Mouse (Mus musculus): Measurements from ENCODE around the gene Obscn. TPM values are rescaled to one million over a fixed set of nuclear protein-coding genes. Genes with fewer than 3 reads are reported as not detected.
A peak's percentile ranks its signal among the peaks of the same experiment; 100 is the strongest.

Obscn gene
- polyA plus RNA-seq, 1 experiment from 2014 or later = 0.70 TPM

- Histone ChIP-seq H3K27me3 (peaks cover 56% of the 10 kb centered on the region), H3K4me3 (replicated peaks) (no peak overlapping the region), H3K27ac (no peak overlapping the region), H3K4me2 (no peak overlapping the region), H3K36me3 (no peaks in the 10 kb centered on the region), H3K9me3 (no peaks in the 10 kb centered on the region), H3K4me1 (replicated peaks) (peaks cover 11% of the 10 kb centered on the region), H3K9ac (replicated peaks) (no peak overlapping the region; the same call in 1 of the 2 replicates)
- ATAC-seq (ENCODE audit: insufficient number of reproducible peaks, insufficient read depth, low FRiP score, low TSS enrichment, low read depth) = no peak
- WGBS = 61% methylated on average over 19 of the region's 19 CpGs
Observed at GRCm38 (mm10) chr11:59138537-59139486, 2.6 kb upstream of the Obscn start.

- Histone ChIP-seq H3K27me3 (peaks cover 72% of the 10 kb centered on the region), H3K9me3 (no peaks in the 10 kb centered on the region), H3K4me3 (replicated peaks) (no peak overlapping the region), H3K27ac (no peak overlapping the region), H3K4me1 (replicated peaks) (peaks cover 11% of the 10 kb centered on the region), H3K36me3 (no peaks in the 10 kb centered on the region), H3K4me2 (no peak overlapping the region), H3K9ac (replicated peaks) (no peak overlapping the region)
- no peak for ATAC-seq (ENCODE audit: insufficient number of reproducible peaks, insufficient read depth, low FRiP score, low TSS enrichment, low read depth)
- 68% methylated on average over 12 of the region's 12 CpGs for WGBS
Observed at GRCm38 (mm10) chr11:59136994-59137706, 948 bp upstream of the Obscn start.

GRCm38 (mm10) chr11:59135051-59135820 lies 966 bp downstream of the Obscn start:
- no peak for ATAC-seq (ENCODE audit: insufficient number of reproducible peaks, insufficient read depth, low FRiP score, low TSS enrichment, low read depth)
- Histone ChIP-seq H3K27me3 (peaks cover 90% of the 10 kb centered on the region), H3K9ac (replicated peaks) (no peak overlapping the region), H3K4me2 (peak overlapping the region; percentile 48), H3K4me1 (replicated peaks) (peaks cover 11% of the 10 kb centered on the region), H3K9me3 (no peaks in the 10 kb centered on the region), H3K4me3 (replicated peaks) (peak overlapping the region; percentile 26), H3K27ac (no peak overlapping the region), H3K36me3 (no peaks in the 10 kb centered on the region)
- WGBS = 7% methylated on average over 55 of the region's 55 CpGs

GRCm38 (mm10) chr11:59134373-59134997 lies 1.7 kb downstream of the Obscn start:
- no peaks in the 10 kb centered on the region for H3K36me3 ChIP-seq
- no peak overlapping the region for H3K27ac ChIP-seq
- H3K4me3 ChIP-seq (replicated peaks) = peak overlapping the region; percentile 26
- WGBS = 7% methylated on average over 34 of the region's 35 CpGs
- ATAC-seq (ENCODE audit: insufficient number of reproducible peaks, insufficient read depth, low FRiP score, low TSS enrichment, low read depth) = no peak
- H3K27me3 ChIP-seq = peaks cover 92% of the 10 kb centered on the region
- H3K4me2 ChIP-seq = peak overlapping the region; percentile 48
- no peaks in the 10 kb centered on the region for H3K9me3 ChIP-seq
- H3K4me1 ChIP-seq (replicated peaks) = peaks cover 11% of the 10 kb centered on the region
- H3K9ac ChIP-seq (replicated peaks) = no peak overlapping the region

- Histone ChIP-seq H3K9me3 (no peaks in the 10 kb centered on the region), H3K27me3 (peaks cover 73% of the 10 kb centered on the region), H3K4me3 (replicated peaks) (no peak overlapping the region), H3K27ac (no peak overlapping the region), H3K36me3 (no peaks in the 10 kb centered on the region), H3K4me1 (replicated peaks) (peaks cover 11% of the 10 kb centered on the region), H3K4me2 (no peak overlapping the region), H3K9ac (replicated peaks) (no peak overlapping the region)
- WGBS = 83% methylated on average over 2 of the region's 3 CpGs
- ATAC-seq (ENCODE audit: insufficient number of reproducible peaks, insufficient read depth, low FRiP score, low TSS enrichment, low read depth) = no peak
Observed at GRCm38 (mm10) chr11:59132065-59132464, 4.1 kb downstream of the Obscn start.

GRCm38 (mm10) chr11:59131348-59131919 lies 4.8 kb downstream of the Obscn start:
- Histone ChIP-seq H3K4me1 (replicated peaks) (peaks cover 11% of the 10 kb centered on the region), H3K27ac (no peak overlapping the region), H3K9ac (replicated peaks) (no peak overlapping the region), H3K9me3 (no peaks in the 10 kb centered on the region), H3K36me3 (no peaks in the 10 kb centered on the region), H3K4me2 (no peak overlapping the region), H3K4me3 (replicated peaks) (no peak overlapping the region), H3K27me3 (peaks cover 66% of the 10 kb centered on the region)
- no peak for ATAC-seq (ENCODE audit: insufficient number of reproducible peaks, insufficient read depth, low FRiP score, low TSS enrichment, low read depth)
- 71% methylated on average over 18 of the region's 18 CpGs for WGBS

- ATAC-seq (ENCODE audit: insufficient number of reproducible peaks, insufficient read depth, low FRiP score, low TSS enrichment, low read depth) = no peak
- peaks cover 60% of the 10 kb centered on the region for H3K27me3 ChIP-seq
Observed at GRCm38 (mm10) chr11:59130782-59131181, 5.4 kb downstream of the Obscn start.

GRCm38 (mm10) chr11:59105945-59106344 lies 30.3 kb downstream of the Obscn start:
- Histone ChIP-seq H3K4me3 (replicated peaks) (no peak overlapping the region), H3K4me1 (replicated peaks) (no peaks in the 10 kb centered on the region), H3K4me2 (no peak overlapping the region), H3K27ac (no peak overlapping the region), H3K27me3 (no peaks in the 10 kb centered on the region), H3K9ac (replicated peaks) (no peak overlapping the region), H3K36me3 (no peaks in the 10 kb centered on the region), H3K9me3 (peaks cover 5% of the 10 kb centered on the region; the same call in 1 of the 2 replicates)
- WGBS = 92% methylated on average over 5 of the region's 5 CpGs
- ATAC-seq (ENCODE audit: insufficient number of reproducible peaks, insufficient read depth, low FRiP score, low TSS enrichment, low read depth) = no peak

More at GRCm38 (mm10) chr11:59130782-59131181, 5.4 kb downstream of the Obscn start:
- 86% methylated on average over 9 of the region's 9 CpGs for WGBS
- Histone ChIP-seq H3K4me1 (replicated peaks) (peaks cover 7% of the 10 kb centered on the region), H3K27ac (no peak overlapping the region), H3K4me3 (replicated peaks) (no peak overlapping the region), H3K9me3 (no peaks in the 10 kb centered on the region), H3K36me3 (no peaks in the 10 kb centered on the region), H3K4me2 (no peak overlapping the region), H3K9ac (replicated peaks) (no peak overlapping the region)

GRCm38 (mm10) chr11:59102324-59102723 lies 33.9 kb downstream of the Obscn start:
- Histone ChIP-seq H3K4me1 (replicated peaks) (no peaks in the 10 kb centered on the region), H3K4me2 (no peak overlapping the region), H3K27me3 (no peaks in the 10 kb centered on the region), H3K4me3 (replicated peaks) (no peak overlapping the region), H3K36me3 (no peaks in the 10 kb centered on the region), H3K9ac (replicated peaks) (no peak overlapping the region), H3K27ac (no peak overlapping the region), H3K9me3 (peaks cover 5% of the 10 kb centered on the region; the same call in 1 of the 2 replicates)
- 59% methylated on average over 3 of the region's 3 CpGs for WGBS
- ATAC-seq (ENCODE audit: insufficient number of reproducible peaks, insufficient read depth, low FRiP score, low TSS enrichment, low read depth) = no peak

- Histone ChIP-seq H3K27ac (no peak overlapping the region), H3K9me3 (0 out of 2 replicates have a peak, but pooled peaks cover 3% of the 10 kb centered on the region), H3K36me3 (no peaks in the 10 kb centered on the region), H3K4me3 (replicated peaks) (no peak overlapping the region), H3K4me2 (no peak overlapping the region), H3K27me3 (no peaks in the 10 kb centered on the region), H3K4me1 (replicated peaks) (no peaks in the 10 kb centered on the region), H3K9ac (replicated peaks) (no peak overlapping the region)
- WGBS = 38% methylated on average over 2 of the region's 2 CpGs
- no peak for ATAC-seq (ENCODE audit: insufficient number of reproducible peaks, insufficient read depth, low FRiP score, low TSS enrichment, low read depth)
Observed at GRCm38 (mm10) chr11:59098339-59098738, 37.9 kb downstream of the Obscn start.
